Mouse (Mus musculus) urinary bladder, postnatal 10 days (tissue): Measurements from ENCODE around the gene Cstf1.

Experiments
- DNase-seq: peaks from one replicate; pipeline ENCODE4 v3.0.0; 2022; ENCODE audit warnings: low spot score

The Cstf1 gene

DNA sequence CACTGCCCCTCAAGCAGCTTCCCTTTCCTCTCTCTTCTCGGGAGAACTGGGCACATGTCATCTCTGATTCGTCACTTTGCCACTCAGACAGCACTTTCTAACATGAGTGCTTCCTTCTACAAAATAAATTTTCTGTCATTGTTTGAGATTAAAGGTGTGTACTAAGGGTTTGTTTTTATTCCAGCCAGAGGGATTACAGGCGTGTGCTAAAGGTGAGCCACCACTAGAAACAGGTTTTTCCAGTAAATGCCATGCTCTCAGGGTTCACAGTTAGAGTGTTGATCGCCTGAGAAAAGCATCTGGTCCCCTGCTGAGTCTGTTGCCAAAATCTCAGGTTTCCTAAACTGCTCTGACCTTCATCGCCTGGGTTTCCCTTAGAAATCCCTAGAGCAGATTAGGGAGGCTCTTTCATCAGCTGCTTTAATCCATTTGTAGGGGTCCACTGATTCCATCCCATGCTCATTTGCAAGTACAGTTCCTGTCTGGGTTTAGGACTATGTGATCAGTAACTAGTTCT, 6.6 kb downstream of the Cstf1 start:
- no peak for DNase-seq

DNA sequence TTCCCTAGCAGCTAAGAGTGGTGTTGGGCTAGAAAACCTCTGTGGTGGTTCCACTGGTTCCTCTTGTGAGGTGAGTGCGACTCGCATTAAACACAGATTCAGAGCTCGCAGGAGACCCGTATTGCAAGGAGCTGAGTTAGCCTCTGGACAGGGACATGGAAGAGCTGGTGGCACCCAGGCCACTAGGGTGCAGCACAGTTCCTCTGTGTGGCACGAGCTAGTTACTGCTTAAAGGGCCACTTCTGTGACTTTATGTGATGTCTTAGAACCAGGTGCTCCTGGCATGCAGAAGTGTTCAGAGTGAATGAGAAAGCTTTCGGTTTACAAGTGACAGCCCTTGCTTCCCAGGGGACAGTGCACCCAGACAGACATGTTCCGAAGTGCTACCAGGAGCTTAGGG, 7.9 kb downstream of the Cstf1 start:
- DNase-seq, result no peak

DNA sequence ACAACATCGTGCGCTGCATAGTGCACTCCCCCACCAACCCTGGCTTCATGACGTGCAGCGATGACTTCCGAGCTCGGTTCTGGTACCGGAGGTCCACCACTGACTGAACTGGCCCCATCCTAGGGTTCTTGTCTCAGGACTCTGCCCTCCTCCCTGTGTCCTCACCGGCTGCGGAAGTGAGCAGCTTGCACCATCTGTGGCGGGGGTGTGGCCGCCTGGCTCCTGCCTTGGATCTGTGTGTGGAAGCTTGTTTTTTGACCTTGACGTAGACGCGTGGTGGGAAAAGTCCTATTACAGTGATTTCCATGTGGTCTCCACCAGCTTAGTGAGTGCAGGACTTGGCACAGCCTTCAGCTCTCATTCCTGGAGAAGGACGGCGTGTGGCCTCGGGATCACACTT, 10.0 kb downstream of the Cstf1 start:
- DNase-seq, result no peak

- DNase-seq, result no peak
Measured at GRCm38 (mm10) chr2:172381341-172381740, 10.9 kb downstream of the Cstf1 start.

DNA sequence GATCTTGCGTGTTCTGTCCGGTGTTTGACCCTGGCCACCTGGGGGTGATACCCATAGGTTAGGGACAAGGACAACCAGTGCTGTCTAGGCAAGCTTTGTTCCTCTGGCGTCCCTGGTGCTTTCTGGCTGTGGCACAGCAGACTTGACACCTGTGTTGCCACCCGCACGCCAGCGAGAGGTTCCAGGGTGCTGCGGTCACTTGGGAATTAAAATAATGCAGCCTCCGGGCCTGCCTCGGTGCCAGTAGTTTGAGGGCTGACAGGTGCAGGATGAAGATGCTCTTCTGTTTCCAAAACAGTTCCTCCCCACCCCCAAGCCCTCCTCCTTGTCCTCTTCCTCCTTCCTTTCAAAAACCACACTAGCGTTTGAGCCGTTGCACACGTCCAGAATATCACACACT, 11.4 kb downstream of the Cstf1 start:
- DNase-seq, result no peak

DNA sequence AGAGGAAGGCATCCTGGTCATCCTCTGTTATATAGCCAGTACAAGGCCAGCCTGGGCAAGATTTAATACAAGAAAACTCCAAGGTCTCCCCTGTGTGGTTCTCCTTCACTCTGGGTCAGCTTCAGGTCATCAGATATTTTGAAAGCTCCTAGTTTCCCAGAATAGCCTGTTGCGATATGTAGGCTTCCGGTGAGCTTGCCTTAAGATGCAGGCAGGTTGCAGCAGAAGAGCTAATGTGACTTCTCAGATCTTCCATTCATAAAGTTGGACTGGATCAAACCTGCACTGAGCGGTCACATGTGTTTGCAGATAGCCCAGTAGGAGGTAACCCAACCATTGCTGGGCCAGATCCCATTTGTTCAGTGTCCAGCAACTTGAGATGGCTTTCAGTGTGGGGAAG, 14.2 kb downstream of the Cstf1 start:
- DNase-seq, result no peak

DNA sequence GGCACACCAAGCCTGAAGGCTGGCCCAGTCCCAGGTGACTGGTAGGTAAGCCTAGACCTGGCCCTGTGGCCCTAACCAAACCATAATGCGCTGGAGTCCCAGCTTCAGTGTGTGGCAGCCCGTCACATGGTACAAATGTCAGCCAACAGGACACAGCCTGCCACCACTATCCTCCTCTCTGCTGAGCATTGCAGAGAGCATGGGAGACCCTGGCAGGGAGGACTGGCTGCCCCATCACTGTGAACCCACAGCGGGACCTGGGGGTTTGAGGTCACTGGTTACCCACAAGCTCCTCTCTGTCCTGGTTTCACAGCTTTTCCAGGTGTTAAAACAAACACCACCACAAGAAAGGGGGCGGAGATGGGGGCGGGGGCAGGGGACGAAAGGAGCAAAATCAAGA, 19.9 kb downstream of the Cstf1 start:
- DNase-seq, result no peak

- DNase-seq, result no peak
Measured at GRCm38 (mm10) chr2:172392041-172392521, 21.6 kb downstream of the Cstf1 start.

- DNase-seq, result no peak
Measured at GRCm38 (mm10) chr2:172393391-172394051, 23.0 kb downstream of the Cstf1 start, which contains the start of gene Cass4. TSS of gene Cass4 (plus strand) at chr2:172393794.

GRCm38 (mm10) chr2:172394052-172394392, 23.5 kb downstream of the Cstf1 start:
- no peak for DNase-seq

DNA sequence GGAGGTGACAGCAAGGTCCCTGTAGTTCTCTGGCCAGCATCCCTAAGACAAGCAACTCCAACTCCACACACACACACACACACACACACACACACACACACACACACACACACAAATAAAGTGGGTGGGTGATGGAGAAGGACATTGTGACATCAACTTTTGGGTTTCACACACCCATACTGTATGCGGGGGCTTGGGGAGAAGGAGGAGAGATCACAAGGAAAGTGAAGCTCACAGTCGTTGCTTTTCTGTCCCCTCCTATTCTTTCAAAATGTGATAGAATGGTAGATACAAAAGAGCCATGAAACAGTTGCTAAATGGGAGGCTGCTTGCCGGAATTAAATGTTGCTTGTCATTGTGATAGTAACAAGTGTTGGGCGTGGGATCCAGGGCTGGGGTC, 24.2 kb downstream of the Cstf1 start:
- DNase-seq, result no peak

DNA sequence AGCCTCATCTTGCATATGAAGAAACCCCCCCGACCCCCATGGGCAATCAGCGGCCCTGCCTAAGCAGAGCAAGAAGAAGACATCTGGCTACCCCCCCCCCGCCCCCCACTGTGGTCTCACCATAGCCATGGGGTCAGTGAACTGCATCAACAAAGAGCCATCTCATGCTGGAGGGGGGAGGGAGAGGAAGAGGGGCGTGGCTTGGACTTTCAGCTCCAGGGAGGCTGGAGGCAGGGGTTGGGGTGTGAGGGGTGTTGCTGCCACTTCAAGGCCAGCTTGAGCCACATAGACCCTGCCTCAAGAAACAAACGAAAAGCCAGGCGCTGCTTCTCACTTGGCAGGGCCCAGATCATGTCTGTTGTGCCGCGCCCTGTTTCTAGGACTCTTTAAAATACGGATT, 25.5 kb downstream of the Cstf1 start:
- DNase-seq, result no peak

DNA sequence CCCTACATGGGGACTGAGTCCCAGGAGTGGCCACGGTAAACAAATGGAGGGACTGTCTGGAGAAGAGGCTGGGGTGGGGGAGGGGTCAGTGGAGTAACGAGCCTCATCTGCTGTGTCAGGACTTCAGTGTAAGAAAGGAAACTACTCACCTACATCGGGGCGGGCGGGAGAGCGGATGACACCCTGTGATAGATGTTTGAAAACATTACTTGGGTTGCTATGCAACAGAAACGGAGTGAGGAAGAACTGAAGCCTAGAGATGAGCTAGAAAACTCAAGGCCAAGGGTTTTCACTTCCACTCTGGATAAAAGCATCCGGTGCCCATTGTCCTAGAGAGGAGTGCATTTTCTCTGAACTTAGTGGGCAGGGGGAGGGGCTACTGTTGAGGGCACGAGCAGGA, 29.4 kb downstream of the Cstf1 start:
- DNase-seq, result no peak

GRCm38 (mm10) chr2:172401116-172401825, 30.8 kb downstream of the Cstf1 start:
- DNase-seq, result no peak

GRCm38 (mm10) chr2:172404239-172404638, 33.8 kb downstream of the Cstf1 start:
- DNase-seq, result no peak

- no peak for DNase-seq
Measured at GRCm38 (mm10) chr2:172405011-172405410, 34.5 kb downstream of the Cstf1 start.

DNA sequence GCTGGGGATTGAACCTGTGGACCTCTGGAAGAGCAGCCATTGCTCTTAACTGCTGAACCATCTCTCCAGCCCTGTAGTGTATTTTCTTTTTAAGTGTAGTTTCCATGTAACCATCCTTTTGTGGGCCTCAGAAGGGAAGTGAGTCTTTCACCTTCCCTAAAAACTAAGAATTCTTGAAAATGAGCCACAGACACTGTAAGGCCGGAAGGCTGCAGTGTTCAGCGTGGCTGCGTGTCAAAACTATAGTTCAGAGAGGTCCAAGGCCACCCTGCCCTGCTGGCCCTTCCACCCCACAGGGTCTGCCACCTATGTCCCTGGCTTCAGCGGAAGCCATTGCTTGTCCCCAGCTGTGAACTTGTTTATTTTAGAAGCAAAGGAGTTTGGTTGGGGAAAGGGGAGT, 35.7 kb downstream of the Cstf1 start:
- DNase-seq, result no peak

DNA sequence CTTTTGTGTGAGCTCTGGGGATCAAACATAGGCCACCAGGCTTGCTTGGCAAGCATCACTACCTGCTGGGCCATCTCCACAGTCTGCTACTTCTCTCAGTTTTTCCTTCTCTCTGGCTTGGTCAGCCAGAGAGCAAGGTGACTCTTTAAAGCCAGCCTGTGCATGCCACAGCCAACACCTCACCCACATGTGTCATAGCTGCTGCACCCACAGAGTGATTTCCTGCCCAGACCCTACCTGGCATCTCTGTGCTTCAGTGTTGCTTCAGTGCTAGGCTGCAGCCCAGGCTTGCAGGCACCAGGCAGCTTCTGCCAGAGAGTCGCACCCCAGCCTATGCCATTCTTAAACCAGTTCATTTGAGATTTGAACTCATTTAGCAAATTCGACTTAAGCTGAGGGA, 37.0 kb downstream of the Cstf1 start:
- DNase-seq, result no peak

GRCm38 (mm10) chr2:172410686-172411085, 40.2 kb downstream of the Cstf1 start:
- no peak for DNase-seq

- no peak for DNase-seq
Measured at GRCm38 (mm10) chr2:172411091-172411490, 40.6 kb downstream of the Cstf1 start.

GRCm38 (mm10) chr2:172412454-172412853, 42.0 kb downstream of the Cstf1 start:
- DNase-seq, result no peak

- no peak for DNase-seq
Measured at GRCm38 (mm10) chr2:172413273-172413672, 42.8 kb downstream of the Cstf1 start.

- no peak for DNase-seq
Measured at GRCm38 (mm10) chr2:172413894-172414293, 43.4 kb downstream of the Cstf1 start.

- no peak for DNase-seq
Measured at GRCm38 (mm10) chr2:172416218-172416617, 45.7 kb downstream of the Cstf1 start.
